Mouse (Mus musculus) erythroblast, adult 5-6 weeks (primary cell): Measurements from ENCODE around the gene Satb1. TPM values are rescaled to one million over a fixed set of nuclear protein-coding genes. Genes with fewer than 3 reads are reported as not detected.

Experiments used
- ATAC-seq: replicated peaks from 2 replicates; pipeline ENCODE4 v1.8.0; 2016; ENCODE audit warnings: moderate number of reproducible peaks, mild to moderate bottlenecking, moderate TSS enrichment, inconsistent platforms; ENCODE audit not compliant: poor library complexity, low FRiP score, severe bottlenecking
- total RNA-seq, 2 experiments: library from RNA; stranded (forward) in 1 of 2; stranded (reverse) in 1 of 2; fragments of 150-400 nt in 1 of 2; fragments of 200-764, 138-1000 nt in 1 of 2; gene quantifications; 2 replicates each; pipeline versions ENCODE4 v1.2.3 to v1.2.4; 2015 to 2017; ENCODE audit warnings: low replicate concordance in 2 of 2

The Satb1 gene
- total RNA-seq, 2 experiments from 2014 or later = 1.4 to 13.4 TPM

DNA sequence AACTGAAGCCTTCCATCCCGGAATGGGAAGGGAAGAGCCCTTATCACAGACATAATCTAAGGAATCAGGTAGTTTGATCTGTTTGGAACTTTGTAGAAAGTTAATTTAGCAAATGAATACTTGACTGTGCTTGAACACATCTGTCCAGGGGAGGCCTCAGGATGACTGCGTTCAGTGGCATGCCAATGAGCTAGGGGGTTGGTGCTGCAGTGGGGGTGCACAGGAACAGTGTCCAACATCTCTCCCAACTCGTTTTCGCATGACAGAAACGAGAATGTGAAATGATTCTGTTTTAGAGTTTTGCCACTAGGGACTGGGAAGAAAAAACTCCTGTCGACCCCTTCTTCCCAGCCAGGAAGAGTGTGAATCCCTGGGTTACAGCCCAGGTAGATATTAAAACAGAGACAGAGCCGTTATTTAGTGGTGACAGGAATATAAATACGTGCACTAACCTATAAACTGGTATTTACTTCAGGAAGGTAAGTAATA, 5.1 kb downstream of the Satb1 start:
- ATAC-seq = no peak

DNA sequence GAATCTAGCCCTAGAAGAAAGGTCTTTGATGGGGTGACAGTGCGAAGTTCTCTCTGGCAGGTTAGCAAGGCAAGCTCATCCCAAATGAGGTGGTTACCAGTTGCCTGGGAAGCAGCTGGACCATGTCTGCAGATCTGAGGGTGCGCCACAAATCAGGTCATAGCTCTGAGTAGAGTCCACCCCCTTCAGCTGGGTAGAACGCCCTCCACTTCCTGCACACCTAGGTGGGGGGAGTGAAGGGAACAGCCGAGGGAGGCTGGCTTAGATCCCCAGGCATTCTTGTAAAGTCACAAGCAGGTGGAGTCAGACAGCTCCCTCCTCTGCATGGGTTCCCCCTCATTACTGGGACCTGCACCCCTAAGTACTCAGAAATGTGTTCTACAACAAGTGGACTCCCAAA, 6.6 kb downstream of the Satb1 start:
- no peak for ATAC-seq

DNA sequence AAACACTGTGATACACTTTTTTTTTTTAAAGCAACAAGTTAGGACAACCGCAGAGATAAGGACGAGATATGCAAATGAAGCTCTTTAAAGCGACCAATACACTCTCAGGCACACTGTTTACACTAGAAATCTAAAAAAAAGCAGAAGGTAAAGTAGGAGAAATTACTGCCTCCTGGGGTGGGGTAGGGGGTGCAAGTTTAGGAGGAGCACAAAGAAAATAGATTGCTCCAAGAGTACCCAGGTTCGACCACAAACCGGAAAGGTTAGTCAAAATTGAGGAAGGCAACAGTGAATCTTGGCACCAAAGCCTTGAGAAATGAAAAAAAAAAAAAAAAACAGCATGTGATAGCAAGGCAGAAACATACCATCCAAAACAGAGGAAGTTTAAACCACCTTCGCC, 18.8 kb downstream of the Satb1 start:
- no peak for ATAC-seq

DNA sequence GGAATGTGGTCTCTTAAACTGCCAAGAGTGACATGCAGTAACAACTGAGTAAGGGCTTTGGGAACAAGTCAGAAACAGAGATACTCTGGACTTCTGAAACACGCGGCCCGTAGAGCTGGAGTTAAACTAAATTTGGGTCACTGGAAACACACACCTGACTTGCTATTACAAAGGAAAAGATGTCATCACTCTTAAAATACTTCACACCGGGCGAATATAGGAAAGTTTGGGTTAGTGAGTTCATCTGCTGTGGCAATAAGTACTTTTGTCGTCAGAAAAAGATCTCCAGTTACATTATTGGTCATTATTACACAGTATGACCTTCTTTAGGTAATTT, 19.3 kb downstream of the Satb1 start:
- ATAC-seq = no peak

DNA sequence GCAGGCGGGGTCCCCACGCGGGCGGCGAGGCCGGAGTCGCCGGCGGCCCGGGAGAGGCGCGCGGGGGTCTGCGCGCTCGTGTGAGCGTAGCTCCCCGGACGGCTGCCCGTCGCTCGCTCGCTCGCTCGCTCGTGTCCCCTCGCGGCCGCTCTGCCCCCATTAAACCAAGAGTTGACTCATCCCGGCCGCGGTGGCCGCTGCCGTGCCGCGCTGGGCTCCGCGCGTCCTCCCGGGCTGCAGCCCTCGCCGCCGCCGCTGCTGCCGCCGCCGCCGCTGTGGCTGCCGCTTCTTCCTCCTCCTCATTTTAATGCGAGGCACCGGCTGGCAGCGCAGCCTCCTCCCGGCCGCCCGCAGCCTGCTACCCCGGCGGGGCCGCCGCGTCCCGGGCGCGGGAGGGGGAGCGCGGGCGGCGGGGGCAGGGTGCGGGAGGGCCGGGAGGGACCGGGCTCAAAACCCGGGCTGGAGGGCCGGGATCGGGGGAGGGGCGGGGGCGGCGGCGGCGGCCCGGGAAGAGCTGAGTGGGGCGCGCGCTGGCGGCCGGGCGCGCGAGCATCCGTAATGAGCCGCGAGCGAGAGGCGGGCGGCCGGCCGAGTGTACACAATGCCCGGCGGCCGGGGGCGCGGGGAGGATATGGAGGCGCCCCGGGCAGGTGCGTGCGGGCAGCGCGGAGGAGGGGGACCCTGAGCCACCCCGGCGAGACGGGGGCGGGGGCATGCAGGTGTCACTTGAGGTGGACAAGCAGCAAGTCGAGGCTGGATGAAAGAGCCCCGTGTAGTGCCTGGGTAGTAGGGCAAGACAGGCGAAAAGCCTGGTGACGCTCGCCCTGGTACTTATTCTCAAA, 19.9 kb downstream of the Satb1 start:
- ATAC-seq = no peak

DNA sequence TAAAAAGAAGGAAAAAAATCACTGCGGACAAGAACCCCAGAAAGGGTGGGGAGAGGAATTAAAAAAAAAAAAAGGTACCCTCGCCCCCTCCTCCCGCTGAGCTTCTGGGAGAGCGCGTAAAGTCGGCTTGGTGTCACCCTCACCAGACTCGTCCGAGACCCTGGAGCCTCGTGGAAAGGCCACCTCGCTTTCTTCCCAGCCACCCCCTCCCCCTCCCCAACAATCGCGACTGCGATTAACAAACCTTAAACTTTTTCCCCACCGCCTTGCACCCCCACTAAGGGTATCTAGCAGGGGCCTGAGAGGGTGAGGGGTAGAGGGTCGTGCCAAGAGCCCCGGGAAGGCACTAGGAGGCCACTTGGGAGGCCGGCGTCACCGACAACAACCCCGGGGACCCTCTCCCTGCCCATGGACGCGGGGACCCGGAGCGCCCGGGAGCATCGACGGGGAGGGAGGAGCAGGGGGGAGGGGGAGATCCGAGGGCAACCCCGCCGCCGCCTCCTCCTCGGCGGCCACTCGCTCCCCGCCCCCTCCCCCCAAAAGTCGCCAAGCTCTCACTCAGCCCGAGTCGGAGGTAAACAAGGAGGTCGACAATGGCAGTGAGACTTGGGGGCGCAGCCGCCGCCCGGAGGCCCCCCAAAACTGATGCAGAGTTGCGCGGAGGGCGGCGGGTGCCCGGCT, 20.7 kb downstream of the Satb1 start:
- no peak for ATAC-seq

DNA sequence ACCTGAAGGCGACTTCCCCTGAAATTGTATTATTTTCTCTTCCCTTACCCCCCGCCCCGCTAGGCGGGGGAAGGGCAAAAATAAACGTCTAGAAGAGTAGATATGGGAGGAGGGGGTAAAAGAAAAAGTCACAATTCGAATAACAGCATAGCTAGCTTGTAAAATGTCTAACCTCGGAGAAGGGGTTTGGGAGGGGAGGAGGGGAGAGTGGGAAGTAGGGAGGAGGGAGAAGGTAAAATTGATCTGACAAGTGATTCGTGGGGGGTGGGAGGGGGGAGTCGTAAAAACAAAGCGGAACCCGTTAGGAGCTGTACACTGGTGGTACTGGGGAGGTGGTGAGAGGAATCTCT, 21.2 kb downstream of the Satb1 start:
- no peak for ATAC-seq

DNA sequence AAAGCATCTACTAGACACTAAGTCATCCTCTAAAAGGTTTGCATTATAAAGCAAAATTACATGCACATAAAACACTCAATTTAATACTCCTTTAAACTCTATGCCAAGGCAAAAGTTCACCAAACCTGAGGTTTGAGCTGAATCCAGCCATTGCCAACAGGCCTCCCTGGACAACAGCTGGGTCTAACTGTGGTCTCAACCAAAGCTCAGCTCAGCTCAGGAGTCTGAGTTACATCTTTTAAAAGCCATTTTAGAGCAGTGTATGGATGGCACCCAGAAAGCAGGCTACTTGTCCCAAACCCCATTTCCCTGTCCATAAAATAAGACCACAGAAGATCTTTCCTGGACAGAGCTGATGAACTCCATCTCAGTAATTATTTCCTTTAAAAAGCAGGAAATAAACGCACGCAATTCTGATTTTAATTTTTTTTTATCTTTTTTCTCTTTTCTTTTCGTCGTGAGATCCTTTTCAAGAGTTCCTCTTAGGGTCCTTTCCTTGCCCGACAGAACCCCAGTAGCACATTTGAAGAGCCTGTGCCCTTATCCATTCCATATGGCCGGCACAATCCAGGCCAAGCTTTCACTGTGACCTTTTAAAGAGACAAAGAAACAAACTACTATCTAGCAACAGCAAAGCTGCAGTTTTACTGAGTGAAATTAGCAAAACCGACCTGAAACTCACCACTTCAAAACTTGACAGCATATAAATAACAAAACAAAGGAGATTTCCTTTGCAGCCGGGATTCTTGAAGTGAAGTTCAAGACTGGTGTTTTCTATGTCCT, 21.8 kb downstream of the Satb1 start:
- no peak for ATAC-seq

DNA sequence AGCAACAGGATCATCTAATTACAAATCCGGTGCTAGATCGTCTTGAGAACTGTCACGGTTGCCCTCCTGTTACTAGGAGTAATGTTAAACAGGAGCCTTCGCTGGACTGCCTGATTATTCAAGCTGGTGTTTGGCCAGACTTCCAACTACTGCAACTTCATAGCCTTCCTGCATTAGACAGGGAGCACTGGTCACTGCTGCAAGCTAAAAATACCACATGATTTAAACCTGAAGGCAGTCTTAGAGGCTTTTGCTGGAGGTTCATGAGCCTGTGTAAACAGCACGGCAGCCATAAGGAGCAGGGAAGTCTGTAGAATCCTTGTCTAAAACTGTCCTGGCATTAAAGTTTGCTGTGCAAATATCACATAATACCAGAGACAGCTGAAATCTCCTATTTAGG, 25.7 kb downstream of the Satb1 start:
- ATAC-seq = no peak

DNA sequence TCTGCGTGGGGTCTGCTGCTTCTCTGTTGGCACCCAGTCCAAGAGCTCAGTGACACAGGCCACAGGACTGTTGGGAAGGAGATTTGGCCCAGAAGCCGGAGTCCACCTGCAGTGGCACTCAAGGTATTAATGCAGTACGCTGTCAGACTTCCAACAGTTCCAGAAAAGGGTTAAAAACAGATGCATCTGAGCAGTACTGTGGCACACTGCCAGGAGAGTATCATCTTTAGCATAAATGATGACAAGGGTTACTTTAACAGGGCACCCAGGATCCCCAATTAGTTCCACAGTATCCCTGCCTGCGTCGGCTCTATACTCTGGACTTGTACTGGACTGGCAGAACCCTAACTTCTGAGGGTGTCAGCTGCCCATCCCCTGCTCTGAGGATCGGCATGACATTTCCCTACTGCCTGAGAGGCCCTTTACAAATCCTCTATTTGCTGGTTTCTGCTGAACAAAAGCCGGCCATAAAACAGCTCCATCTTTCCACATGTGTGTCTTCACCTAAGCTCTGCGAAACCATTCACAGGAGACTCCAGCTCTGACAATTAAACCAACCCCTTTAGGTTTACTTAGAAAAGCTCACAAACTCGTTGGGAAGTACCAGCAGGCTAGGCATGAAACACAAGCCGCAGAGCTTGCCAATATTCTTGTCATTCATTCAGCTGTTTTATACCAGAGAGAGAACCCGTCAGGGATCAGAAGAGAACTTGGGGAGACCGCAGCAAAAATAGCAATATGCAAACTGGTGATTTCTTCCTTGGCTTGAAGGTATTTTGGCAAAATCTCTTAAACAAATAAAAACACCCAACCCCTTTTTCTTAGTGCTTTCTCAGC, 26.7 kb downstream of the Satb1 start:
- no peak for ATAC-seq

DNA sequence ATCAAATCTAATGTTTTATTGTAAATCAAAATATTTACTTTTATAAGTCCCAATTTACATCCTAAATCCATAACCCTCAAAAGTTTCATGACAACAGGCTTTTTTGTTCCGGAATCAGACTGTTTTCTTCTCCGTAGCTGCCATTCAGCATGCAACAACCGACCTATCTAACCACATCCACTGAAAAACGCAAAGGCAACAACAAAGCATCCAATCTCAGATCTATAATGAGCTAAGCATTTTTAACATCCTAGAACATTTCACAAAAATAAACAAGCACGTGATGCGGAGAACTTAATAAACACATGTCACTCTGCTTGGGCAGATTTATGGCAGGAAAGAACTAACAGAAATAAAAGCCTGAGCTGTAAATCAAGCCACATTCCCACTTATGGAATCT, 32.9 kb downstream of the Satb1 start:
- ATAC-seq = no peak

DNA sequence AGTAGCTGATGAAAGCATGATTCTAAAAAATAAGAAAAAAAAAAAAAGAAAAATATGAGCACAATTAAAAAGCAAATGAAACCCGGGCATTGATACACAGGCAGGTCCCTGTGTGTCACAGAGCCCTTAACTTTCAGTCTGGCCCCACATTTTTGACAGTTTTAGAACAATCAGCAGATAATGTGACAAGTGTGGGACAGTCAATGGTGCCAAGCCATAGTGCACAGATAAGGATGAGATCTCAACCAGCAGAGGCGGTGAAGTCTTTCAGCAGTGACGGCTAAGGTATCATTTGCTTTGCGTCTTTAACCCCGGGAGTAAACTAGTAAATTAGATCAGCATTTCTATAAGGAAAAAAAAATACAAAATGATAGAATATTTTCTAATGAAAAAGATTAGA, 36.6 kb downstream of the Satb1 start:
- no peak for ATAC-seq

DNA sequence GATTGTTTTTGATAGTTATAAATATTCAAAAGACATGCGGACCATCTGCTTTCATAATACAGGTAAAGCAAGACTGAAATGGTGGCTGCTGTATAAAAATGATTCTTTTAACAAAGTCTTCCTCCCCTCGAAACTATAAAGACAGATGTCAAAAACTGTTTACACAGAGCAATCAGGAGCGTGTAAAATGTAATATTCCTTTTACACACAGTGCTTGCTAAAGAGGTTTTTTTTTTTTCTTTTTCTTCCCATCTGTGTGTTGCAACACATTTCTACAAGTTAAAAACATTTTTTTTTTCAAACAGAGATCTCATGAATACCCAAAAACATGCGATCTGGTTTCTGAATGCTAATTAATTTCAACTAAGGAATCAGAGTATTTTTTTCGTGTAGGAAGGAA, 41.9 kb downstream of the Satb1 start:
- no peak for ATAC-seq

DNA sequence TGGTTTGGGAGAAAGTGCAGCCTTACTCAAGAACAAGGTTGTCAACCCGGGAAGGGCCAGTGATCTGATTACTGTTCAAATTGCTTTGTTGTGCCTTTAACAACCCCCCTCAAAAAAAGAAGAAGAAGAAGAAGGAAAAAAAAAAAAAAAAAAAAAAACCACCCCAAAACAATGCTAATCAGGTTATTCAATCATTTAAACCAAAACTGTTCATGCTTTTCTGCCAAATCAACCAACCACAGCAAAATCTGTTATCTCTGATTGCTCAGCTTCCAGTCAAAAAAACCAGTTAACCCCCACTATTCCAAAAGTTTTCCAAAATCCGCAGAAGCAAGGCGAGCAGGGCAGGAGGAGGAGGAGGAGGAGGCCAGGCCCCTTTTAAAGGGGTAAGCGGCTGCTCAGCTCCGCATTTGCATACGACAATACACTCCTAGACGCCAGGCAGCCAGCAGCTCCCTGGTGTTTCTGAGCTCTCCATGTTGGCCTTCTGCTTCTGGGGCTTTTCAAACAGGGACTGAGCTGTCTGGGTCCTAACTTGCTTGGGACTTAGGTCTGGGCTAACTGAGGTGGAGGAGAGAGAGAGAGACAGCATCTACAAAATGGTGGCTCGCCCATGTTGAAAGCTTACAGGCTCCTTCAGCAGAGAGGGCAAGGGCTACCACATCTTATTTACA, 42.6 kb downstream of the Satb1 start:
- ATAC-seq = no peak

DNA sequence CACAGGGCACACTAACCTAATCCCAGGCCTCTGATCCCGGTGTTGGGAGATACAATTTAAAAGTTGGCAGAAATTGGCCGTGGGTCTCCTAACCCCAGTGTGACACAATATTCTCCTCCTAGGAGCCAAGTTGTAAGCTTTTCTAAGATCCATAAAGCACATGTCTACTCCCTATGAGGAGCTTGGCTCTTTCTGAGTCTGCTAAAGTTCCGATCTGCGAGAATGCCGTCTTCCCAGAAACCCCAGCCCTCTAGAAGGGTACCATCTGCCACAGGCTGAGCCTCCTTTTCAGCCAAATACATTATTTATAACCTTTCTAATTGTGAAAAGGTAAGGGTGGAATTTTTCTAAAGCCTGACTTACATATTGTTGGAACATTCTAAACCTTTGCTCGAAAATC, 43.3 kb downstream of the Satb1 start:
- no peak for ATAC-seq

DNA sequence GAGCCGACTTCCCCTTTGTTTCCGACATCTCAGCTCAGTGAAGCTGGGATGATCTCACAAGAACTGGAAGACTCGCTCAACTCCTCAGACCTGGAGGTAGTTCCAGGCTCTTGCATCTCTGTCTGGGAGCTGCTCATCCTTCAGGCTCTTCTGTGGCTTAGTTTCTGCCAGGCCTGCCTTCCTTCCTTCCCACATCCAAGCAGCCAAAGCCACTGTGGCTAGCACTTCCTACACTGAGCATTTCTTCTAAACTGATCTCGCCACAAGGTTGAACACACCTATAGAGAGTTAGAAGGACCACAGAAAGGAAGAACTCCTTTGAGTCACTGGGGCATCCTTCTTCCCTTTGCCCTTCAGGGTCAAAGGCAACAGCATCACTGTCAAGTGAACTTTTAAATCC, 44.0 kb downstream of the Satb1 start:
- ATAC-seq = no peak

DNA sequence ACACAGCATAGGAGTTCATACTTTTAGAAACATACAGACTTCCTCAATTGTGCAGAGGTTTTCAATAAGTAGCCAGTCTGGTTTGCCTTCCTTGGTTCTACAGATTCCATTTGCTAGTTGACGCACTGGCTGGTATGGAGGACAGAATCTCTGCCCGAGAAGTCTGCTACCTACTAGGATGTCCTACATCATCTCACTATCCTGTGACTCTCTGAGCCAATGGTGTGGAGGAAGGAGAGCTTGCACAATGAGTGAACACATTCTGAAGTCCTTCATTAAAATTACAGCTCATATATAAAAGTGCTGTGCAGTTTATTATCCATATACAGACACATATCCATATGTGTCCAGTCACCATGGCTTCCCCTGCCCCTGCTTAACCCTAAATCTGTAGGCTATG, 45.1 kb downstream of the Satb1 start:
- ATAC-seq = no peak

DNA sequence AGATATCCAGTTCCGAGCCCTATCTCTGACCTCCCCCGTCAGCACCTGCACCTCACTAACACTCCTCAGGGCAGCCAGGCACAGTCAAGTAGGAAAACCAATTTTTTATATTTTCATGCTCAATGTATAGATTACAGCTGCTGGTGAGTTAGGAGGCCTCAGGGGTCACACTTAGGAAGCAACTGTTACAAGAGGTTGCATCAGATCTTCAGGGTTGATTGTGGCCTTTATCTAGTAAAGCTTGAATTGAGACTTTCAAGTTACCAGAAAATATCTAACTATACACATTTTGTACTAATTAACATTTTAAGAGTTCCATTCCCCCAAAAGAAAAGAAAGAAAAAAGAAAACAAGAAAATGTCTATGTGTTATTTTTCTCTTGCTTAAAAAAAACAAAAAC, 47.0 kb downstream of the Satb1 start:
- no peak for ATAC-seq

DNA sequence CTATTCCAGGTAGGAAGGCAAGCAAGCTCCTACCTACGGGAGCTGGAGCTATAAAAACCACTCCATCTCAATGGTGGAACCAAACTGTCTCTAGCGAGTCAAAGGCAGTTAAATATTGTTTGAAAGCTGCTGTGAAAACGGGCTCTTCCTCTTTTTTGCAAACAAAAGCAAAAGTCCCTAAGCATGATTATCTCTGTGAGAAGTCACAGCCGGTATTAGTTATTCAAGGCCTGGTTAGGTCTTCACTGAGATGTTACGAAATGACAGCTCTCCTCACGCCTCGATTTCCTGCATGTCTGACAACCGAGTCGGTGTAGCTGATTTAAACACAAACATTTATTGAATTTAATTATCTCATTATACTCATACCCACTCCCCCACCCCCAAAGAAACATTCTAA, 48.2 kb downstream of the Satb1 start:
- no peak for ATAC-seq
